Mouse (Mus musculus): ENCODE measurements at regions not wholly inside any gene's neighbourhood (a gene's known extent, or its start where the extent isn't known, plus 50 kb on each side); places are given as distances from the start of the nearest gene placed in this dataset.

DNA sequence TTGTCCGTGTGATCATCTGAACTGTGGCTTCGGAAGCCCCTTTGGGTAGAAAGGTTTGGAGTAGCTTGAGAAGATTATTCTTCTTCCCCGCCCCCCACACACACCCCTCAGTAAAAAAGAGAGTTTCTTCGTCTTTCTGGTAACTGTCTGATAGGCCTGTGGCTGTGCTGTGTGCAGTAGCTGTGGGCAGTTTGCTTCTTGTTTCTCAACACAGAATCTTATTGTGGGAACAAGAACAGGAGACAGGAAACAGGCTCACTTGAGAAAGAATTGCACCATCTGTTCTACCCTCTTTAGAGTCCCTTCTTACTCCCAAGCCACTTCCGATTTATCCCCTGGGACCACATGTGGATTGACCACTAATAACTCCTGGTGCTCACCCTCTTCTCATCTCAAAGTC lies 140.5 kb downstream of the BC067074 start:
- H3K27ac ChIP-seq (ENCODE audit: control insufficient read depth, low read depth, low read length) = no peak overlapping the region
- no peaks in the 10 kb centered on the region for H3K79me2 ChIP-seq (ENCODE audit: control insufficient read depth, insufficient read depth, low read length, poor library complexity)
- DNase-seq (ENCODE audit: low read depth, low spot score) = no peak
- no peaks in the 10 kb centered on the region for H3K9me3 ChIP-seq (replicated peaks; ENCODE audit: insufficient read depth, low read length)
- H3K9ac ChIP-seq (ENCODE audit: control insufficient read depth, low read depth, low read length, poor library complexity, severe bottlenecking) = no peak overlapping the region
- TF ChIP-seq KAT2A (conservative IDR thresholded peaks at IDR 0.05; ENCODE audit: low read depth, low read length) (no peak), ZMIZ1 (IDR thresholded peaks at IDR 0.05; ENCODE audit: low read depth, low read length) (no peak), USF2 (IDR thresholded peaks at IDR 0.05; ENCODE audit: borderline replicate concordance in 1 of 2, insufficient read depth in 1 of 2, low read depth in 1 of 2, low read length in 2 of 2) (no peak), MXI1 (IDR thresholded peaks at IDR 0.05; ENCODE audit: low read depth, low read length) (no peak), POLR2AphosphoS2 (IDR thresholded peaks at IDR 0.05; ENCODE audit: low read length) (no peak), MYC (IDR thresholded peaks at IDR 0.05; ENCODE audit: low read depth, low read length) (no peak), HCFC1 (IDR thresholded peaks at IDR 0.05; ENCODE audit: low read depth, low read length) (no peak), EP300 (IDR thresholded peaks at IDR 0.05; ENCODE audit: low read depth in 1 of 2, low read length in 2 of 2) (no peak), TCF12 (IDR thresholded peaks at IDR 0.05; ENCODE audit: low read depth, low read length) (no peak), MAFK (IDR thresholded peaks at IDR 0.05; ENCODE audit: borderline replicate concordance, low read depth, low read length) (no peak), SIN3A (IDR thresholded peaks at IDR 0.05; ENCODE audit: low read length) (no peak)
- H3K27me3 ChIP-seq (ENCODE audit: control insufficient read depth in 1 of 2, insufficient read depth in 2 of 2, low read length in 2 of 2) = no peaks in the 10 kb centered on the region
- H3K4me3 ChIP-seq (ENCODE audit: control insufficient read depth in 1 of 2, insufficient read depth in 1 of 2, low read depth in 2 of 2, low read length in 2 of 2) = no peak overlapping the region
- no peaks in the 10 kb centered on the region for H3K36me3 ChIP-seq (ENCODE audit: control insufficient read depth in 1 of 2, insufficient read depth in 2 of 2, low read length in 2 of 2)
- H3K4me1 ChIP-seq (ENCODE audit: control insufficient read depth in 1 of 2, insufficient read depth in 2 of 2, low read length in 2 of 2) = no peaks in the 10 kb centered on the region

DNA sequence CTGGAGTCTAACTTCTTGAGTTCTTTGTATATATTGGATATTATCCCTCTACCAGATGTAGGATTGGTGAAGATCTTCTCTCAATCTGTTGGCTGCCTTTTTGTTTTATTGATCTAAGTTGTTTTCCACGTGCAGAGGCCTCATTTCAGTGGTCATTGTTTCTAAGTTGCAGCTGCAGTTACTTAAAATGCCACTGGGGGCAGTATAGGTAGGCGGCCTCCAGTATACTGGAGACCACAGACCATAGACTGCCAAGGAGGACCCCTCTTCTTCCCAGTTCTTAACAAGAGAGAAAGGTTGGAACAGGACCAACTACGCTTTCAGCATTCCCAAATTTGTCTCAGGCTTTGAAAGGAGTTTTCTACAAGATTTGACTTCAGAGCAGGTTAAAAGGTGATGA lies 136.7 kb downstream of the BC067074 start:
- H3K9ac ChIP-seq (ENCODE audit: control insufficient read depth, low read depth, low read length, poor library complexity, severe bottlenecking) = no peak overlapping the region
- no peaks in the 10 kb centered on the region for H3K9me3 ChIP-seq (replicated peaks; ENCODE audit: insufficient read depth, low read length)
- no peaks in the 10 kb centered on the region for H3K79me2 ChIP-seq (ENCODE audit: control insufficient read depth, insufficient read depth, low read length, poor library complexity)
- no peaks in the 10 kb centered on the region for H3K4me1 ChIP-seq (ENCODE audit: control insufficient read depth in 1 of 2, insufficient read depth in 2 of 2, low read length in 2 of 2)
- TF ChIP-seq POLR2AphosphoS2 (IDR thresholded peaks at IDR 0.05; ENCODE audit: low read length) = no peak
- TF ChIP-seq CTCF (IDR thresholded peaks at IDR 0.05 in 2 of 3, conservative IDR thresholded peaks at IDR 0.05 in 1 of 3; ENCODE audit: control insufficient read depth in 1 of 3, insufficient read depth in 1 of 3, low read depth in 2 of 3, low read length in 3 of 3, poor library complexity in 1 of 3, severe bottlenecking in 1 of 3) = peak; percentile 9 to 29 (median 27); a peak in 3 of 6 replicates
- no peak overlapping the region for H3K4me3 ChIP-seq (ENCODE audit: control insufficient read depth in 1 of 2, insufficient read depth in 1 of 2, low read depth in 2 of 2, low read length in 2 of 2)
- H3K36me3 ChIP-seq (ENCODE audit: control insufficient read depth in 1 of 2, insufficient read depth in 2 of 2, low read length in 2 of 2) = no peaks in the 10 kb centered on the region
- H3K27me3 ChIP-seq (ENCODE audit: control insufficient read depth in 1 of 2, insufficient read depth in 2 of 2, low read length in 2 of 2) = no peaks in the 10 kb centered on the region
- no peak overlapping the region for H3K27ac ChIP-seq (ENCODE audit: control insufficient read depth, low read depth, low read length)
- DNase-seq (ENCODE audit: low read depth, low spot score) = peak; percentile 6
